Mouse (Mus musculus) liver, postnatal 0 days (tissue): Measurements from ENCODE around the gene Hmx1.

Experiments used
- CTCF ChIP-seq: sonication (generic); IDR thresholded peaks from 2 replicates; pipeline ENCODE4 v1.5.1; 2016; ENCODE audit warnings: antibody characterized with exemption, low read depth
- EP300 ChIP-seq: IDR thresholded peaks from 2 replicates; pipeline ENCODE4 v1.6.1; 2016; ENCODE audit warnings: antibody characterized with exemption, low read depth, mild to moderate bottlenecking

- TF ChIP-seq CTCF: no peak
- no peak for TF ChIP-seq EP300
These were observed at the start of gene Hmx1 for GRCm38 (mm10) chr5:35388491-35389111.
